Mouse (Mus musculus): ENCODE data around the gene Fabp6. TPM values are rescaled to one million over a fixed set of nuclear protein-coding genes. Genes with fewer than 3 reads are reported as not detected.

The Fabp6 gene
- polyA plus RNA-seq, 1 experiment from 2014 or later, result not detected

DNA sequence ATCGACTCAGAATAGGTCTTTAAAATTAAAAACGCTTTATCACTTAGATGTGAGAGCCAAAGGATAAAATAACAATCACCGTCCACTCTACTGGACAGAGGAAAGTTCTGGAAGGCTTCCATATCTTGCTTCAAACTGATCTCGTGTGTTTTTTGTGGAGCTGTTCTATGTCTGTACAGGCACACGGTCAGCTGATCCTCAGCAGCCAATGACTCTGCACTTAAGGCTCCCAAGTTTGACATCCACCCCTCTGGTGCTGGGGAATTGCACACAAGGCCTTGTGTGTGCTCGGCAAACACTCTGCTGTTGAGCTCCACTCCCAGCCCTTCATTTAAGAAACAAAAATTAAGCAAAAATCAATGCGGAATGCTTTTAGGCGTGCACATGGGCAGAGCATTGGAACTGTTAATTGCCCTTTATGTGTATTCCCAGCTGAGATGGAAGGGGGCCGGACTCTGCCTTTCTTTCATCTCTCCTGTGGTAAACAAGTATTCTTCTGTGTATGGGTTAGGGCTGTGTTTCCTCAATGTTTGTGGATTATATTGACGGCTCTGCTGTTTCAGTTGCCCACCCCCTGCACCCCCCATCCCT is 37.6 kb downstream of the Fabp6 start:
- Histone ChIP-seq H3K4me1 (replicated peaks) (peaks cover 54% of the 10 kb centered on the region), H3K27ac (peak overlapping the region; percentile 44; the same call in 1 of the 2 replicates), H3K9me3 (no peaks in the 10 kb centered on the region), H3K9ac (replicated peaks) (no peak overlapping the region), H3K4me2 (replicated peaks) (no peak overlapping the region), H3K27me3 (no peaks in the 10 kb centered on the region), H3K4me3 (replicated peaks) (no peak overlapping the region), H3K36me3 (peaks cover 3% of the 10 kb centered on the region; the same call in 1 of the 2 replicates)
- WGBS, result 65% methylated on average over 10 of the region's 10 CpGs
- ATAC-seq, result no peak

- Histone ChIP-seq H3K4me2 (replicated peaks) (no peak overlapping the region), H3K27me3 (no peaks in the 10 kb centered on the region), H3K4me1 (replicated peaks) (peaks cover 31% of the 10 kb centered on the region), H3K9me3 (no peaks in the 10 kb centered on the region), H3K36me3 (peaks cover 28% of the 10 kb centered on the region), H3K9ac (replicated peaks) (0 out of 2 replicates have a peak overlapping the region, but pooled peaks have one; percentile 46), H3K4me3 (replicated peaks) (no peak overlapping the region), H3K27ac (peak overlapping the region; percentile 81)
- ATAC-seq, result peak; percentile 69
- whole genome bisulfite sequencing, result 5% methylated on average over 6 of the region's 6 CpGs
Measured at GRCm38 (mm10) chr11:43559515-43560292, 41.6 kb downstream of the Fabp6 start.

DNA sequence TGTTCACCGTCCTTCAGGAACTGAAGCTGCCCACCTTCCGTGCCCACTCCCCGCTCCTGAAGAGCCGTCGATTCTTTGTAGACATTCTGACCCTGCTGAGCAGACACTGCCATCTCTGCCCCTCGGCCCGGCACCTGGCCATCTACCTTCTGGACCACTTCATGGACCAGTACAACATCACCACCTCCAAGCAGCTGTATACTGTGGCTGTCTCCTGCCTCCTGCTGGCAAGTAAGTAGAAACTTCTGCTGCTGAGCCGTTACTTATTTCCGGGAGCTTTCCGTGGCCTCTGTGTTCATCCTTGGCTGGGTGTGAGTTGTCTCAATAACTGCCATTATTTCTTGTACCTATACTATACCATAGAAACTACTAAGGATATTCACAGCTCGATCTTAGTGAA is 44.8 kb downstream of the Fabp6 start:
- peaks cover 17% of the 10 kb centered on the region for H3K4me1 ChIP-seq (replicated peaks)

GRCm38 (mm10) chr11:43552675-43553074 is 48.7 kb downstream of the Fabp6 start:
- 61% methylated on average over 6 of the region's 6 CpGs for WGBS
- Histone ChIP-seq H3K9ac (replicated peaks) (no peak overlapping the region), H3K36me3 (peaks cover 14% of the 10 kb centered on the region), H3K4me2 (replicated peaks) (no peak overlapping the region), H3K9me3 (no peaks in the 10 kb centered on the region), H3K4me3 (replicated peaks) (no peak overlapping the region), H3K27me3 (no peaks in the 10 kb centered on the region), H3K4me1 (replicated peaks) (peaks cover 28% of the 10 kb centered on the region), H3K27ac (no peak overlapping the region)
- no peak for ATAC-seq

More for the DNA sequence above, 44.8 kb downstream of the Fabp6 start:
- no peak overlapping the region for H3K9ac ChIP-seq (replicated peaks)
- no peak overlapping the region for H3K4me2 ChIP-seq (replicated peaks)
- no peak for ATAC-seq
- 89% methylated on average over 11 of the region's 11 CpGs for WGBS
- no peaks in the 10 kb centered on the region for H3K27me3 ChIP-seq
- H3K4me3 ChIP-seq (replicated peaks), result no peak overlapping the region
- no peaks in the 10 kb centered on the region for H3K9me3 ChIP-seq
- no peak overlapping the region for H3K27ac ChIP-seq
- H3K36me3 ChIP-seq, result peaks cover 28% of the 10 kb centered on the region

DNA sequence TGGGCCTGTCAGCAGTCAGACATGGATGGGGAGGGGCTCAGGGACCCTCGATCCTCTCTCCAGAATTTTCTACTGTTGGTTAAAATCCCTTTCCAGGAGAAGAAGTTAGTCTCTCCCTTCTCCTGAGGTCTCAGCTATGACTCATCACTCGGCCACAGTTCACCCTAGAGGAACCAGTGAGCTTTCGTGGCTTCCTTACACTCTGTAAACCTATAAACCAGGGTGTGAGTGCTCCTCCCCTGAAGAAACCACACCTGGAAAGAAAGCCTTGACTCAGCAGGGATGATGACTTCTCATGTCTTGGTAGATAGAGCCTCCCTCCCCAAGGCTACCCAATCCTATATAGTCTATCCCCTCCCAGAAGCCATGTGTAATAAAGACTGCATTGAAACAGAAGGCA is 49.6 kb downstream of the Fabp6 start:
- Histone ChIP-seq H3K4me2 (replicated peaks) (no peak overlapping the region), H3K27ac (no peak overlapping the region), H3K4me3 (replicated peaks) (no peak overlapping the region), H3K27me3 (no peaks in the 10 kb centered on the region), H3K4me1 (replicated peaks) (peaks cover 28% of the 10 kb centered on the region), H3K36me3 (peaks cover 6% of the 10 kb centered on the region), H3K9ac (replicated peaks) (no peak overlapping the region), H3K9me3 (no peaks in the 10 kb centered on the region)
- 90% methylated on average over 3 of the region's 3 CpGs for WGBS
- ATAC-seq, result no peak; the same call in 1 of the 2 replicates

DNA sequence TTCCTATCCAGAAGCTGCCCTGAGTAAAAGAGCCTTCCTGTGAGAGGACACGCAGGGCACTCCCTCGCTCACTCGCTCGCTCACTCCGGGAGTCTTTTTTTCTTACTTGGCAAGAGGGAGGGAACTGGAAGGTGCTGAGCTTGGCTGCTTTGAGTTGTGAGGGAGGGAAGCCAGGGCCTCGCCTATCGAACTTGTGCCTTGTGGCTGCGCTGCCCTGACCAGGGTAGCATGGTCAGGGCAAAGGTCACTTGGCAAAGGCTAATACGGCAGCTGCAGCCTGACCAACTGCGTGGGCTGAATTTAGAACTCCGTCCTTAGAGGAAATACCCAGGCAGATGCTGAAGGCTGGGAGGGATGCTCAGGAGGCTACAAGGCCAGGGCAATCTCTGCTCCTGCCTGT is 51.6 kb downstream of the Fabp6 start:
- no peak overlapping the region for H3K4me2 ChIP-seq (replicated peaks)
- WGBS, result 39% methylated on average over 11 of the region's 11 CpGs
- no peak for ATAC-seq
- no peak overlapping the region for H3K4me3 ChIP-seq (replicated peaks)
- H3K27ac ChIP-seq, result no peak overlapping the region
- H3K9ac ChIP-seq (replicated peaks), result no peak overlapping the region
- H3K4me1 ChIP-seq (replicated peaks), result peaks cover 46% of the 10 kb centered on the region
- no peaks in the 10 kb centered on the region for H3K36me3 ChIP-seq
- H3K27me3 ChIP-seq, result no peaks in the 10 kb centered on the region
- no peaks in the 10 kb centered on the region for H3K9me3 ChIP-seq

DNA sequence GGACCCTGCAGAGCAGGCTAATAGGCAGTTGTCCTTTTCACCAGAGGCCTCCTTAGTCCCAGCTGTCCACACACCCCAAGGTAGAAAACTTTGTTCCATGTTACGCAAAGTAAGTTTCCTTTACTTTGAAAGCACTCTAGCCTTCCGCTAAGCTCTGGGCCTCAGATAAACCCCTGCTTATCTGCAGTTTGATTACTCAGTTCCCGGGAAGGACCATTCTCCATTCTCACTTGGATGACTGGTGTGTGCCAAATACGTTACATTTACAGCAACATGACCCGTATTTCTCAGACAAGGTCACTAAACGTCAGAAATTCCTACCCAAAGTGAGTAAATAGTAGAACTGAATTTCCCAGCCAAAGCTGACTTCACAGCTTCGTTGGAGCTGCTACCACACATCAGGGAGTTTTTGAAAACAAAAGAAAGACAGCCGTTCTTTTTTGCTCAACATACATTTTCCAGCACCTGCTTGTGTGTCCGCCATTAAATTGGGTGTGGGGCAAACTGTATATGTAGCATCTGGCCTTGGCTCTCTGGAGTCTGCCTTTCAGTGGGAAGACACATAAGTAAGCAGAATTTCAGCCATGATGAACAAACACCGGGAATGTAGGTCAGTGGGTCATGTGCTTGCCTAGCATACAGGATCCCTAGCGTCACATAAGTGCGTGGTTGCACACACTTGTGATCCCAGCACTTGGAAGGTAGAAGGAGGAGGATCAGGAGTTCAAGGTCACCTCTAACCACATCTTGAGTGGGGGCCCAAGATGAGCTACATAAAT is 52.5 kb downstream of the Fabp6 start:
- Histone ChIP-seq H3K9ac (replicated peaks) (no peak overlapping the region), H3K27me3 (no peaks in the 10 kb centered on the region), H3K4me3 (replicated peaks) (no peak overlapping the region), H3K27ac (peak overlapping the region; percentile 49), H3K4me1 (replicated peaks) (peaks cover 49% of the 10 kb centered on the region), H3K9me3 (no peaks in the 10 kb centered on the region), H3K36me3 (no peaks in the 10 kb centered on the region), H3K4me2 (replicated peaks) (no peak overlapping the region)
- no peak for ATAC-seq
- WGBS, result 67% methylated on average over 12 of the region's 12 CpGs

DNA sequence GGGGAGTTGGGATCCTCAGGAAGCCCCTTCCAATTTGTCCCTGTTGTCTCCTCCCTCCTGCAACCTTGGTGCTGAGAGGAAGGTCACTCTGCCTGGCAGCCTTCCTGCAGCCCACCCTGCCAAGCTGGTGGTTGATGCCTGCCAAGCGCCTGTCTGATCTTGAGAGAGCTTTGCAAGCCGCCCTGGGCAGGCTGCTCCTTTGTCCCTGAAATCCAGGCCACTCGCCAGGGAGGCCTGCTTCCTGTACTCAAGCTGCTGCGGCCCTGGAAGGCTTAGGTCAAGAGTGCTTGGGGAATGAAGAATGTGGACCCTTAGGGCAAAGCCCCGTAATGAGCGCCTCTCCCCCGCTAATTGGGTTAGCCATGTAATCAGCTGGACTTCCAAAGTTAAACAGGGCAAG is 53.2 kb downstream of the Fabp6 start:
- Histone ChIP-seq H3K9me3 (no peaks in the 10 kb centered on the region), H3K27ac (peak overlapping the region; percentile 49), H3K4me1 (replicated peaks) (peaks cover 49% of the 10 kb centered on the region), H3K4me2 (replicated peaks) (no peak overlapping the region), H3K9ac (replicated peaks) (no peak overlapping the region), H3K27me3 (no peaks in the 10 kb centered on the region), H3K4me3 (replicated peaks) (no peak overlapping the region), H3K36me3 (no peaks in the 10 kb centered on the region)
- peak; percentile 78 for ATAC-seq
- WGBS, result 18% methylated on average over 7 of the region's 7 CpGs

- Histone ChIP-seq H3K9me3 (no peaks in the 10 kb centered on the region), H3K9ac (replicated peaks) (no peak overlapping the region), H3K4me2 (replicated peaks) (no peak overlapping the region), H3K4me3 (replicated peaks) (no peak overlapping the region), H3K36me3 (no peaks in the 10 kb centered on the region), H3K4me1 (replicated peaks) (peaks cover 49% of the 10 kb centered on the region), H3K27me3 (no peaks in the 10 kb centered on the region), H3K27ac (no peak overlapping the region)
- no peak for ATAC-seq
- WGBS, result 44% methylated on average over 4 of the region's 4 CpGs
Measured at GRCm38 (mm10) chr11:43546678-43547077, 54.7 kb downstream of the Fabp6 start.

Other genes starting within 250 kb of the Fabp6 start
- gene Pttg1, start 175.3 kb downstream of the Fabp6 start, polyA plus RNA-seq (2015; fragmentation: Nextera tagmentation; extraction: Ambion mirVana), result 51.2 and 54.7 TPM in 2 replicates
- gene Slu7, start 167.8 kb downstream of the Fabp6 start, polyA plus RNA-seq (2015; fragmentation: Nextera tagmentation; extraction: Ambion mirVana), result 73.6 and 75.6 TPM in 2 replicates
- gene C1qtnf2, start 127.3 kb downstream of the Fabp6 start, polyA plus RNA-seq (2015; fragmentation: Nextera tagmentation; extraction: Ambion mirVana), result 3.6 and 3.9 TPM in 2 replicates
- gene Ccnjl, start 72.8 kb downstream of the Fabp6 start, polyA plus RNA-seq (2015; fragmentation: Nextera tagmentation; extraction: Ambion mirVana), result 20.9 and 24.2 TPM in 2 replicates
- 6.6 and 7.2 TPM in 2 replicates for gene 4933415A04Rik, start 14.5 kb downstream of the Fabp6 start, polyA plus RNA-seq (2015; fragmentation: Nextera tagmentation; extraction: Ambion mirVana)
- 30.1 and 36.3 TPM in 2 replicates for gene Pwwp2a, start 80.5 kb upstream of the Fabp6 start, polyA plus RNA-seq (2015; fragmentation: Nextera tagmentation; extraction: Ambion mirVana)
- gene Ttc1, start 146.5 kb upstream of the Fabp6 start, polyA plus RNA-seq (2015; fragmentation: Nextera tagmentation; extraction: Ambion mirVana), result 91.5 and 95.2 TPM in 2 replicates

All from midbrain, embryonic 13.5 days (tissue).